Mouse (Mus musculus) neural tube, embryonic 14.5 days (tissue): ENCODE data around the gene Ylpm1. TPM values are rescaled to one million over a fixed set of nuclear protein-coding genes. Genes with fewer than 3 reads are reported as not detected.
A peak's percentile ranks its signal among the peaks of the same experiment; 100 is the strongest.

ENCODE experiments used
- ATAC-seq: fragments of 200-750 bp; cut with Nextera tagmentation; 2 replicates; pipeline ENCODE4 v1.8.0; 2017; ENCODE audit warnings: low read depth, mild to moderate bottlenecking, moderate TSS enrichment, moderate library complexity
- H3K27ac ChIP-seq: fragments of 300-500 bp; sonication (generic); 2 replicates; pipeline ENCODE4 v1.5.1; 2014; ENCODE audit warnings: low read depth, mild to moderate bottlenecking, control low read depth, low read length, moderate library complexity, mixed read lengths
- H3K27me3 ChIP-seq: fragments of 300-500 bp; sonication (generic); 2 replicates; pipeline ENCODE4 v1.6.1; 2014; ENCODE audit warnings: low read length; ENCODE audit not compliant: control insufficient read depth, insufficient read depth
- H3K36me3 ChIP-seq: fragments of 300-500 bp; sonication (generic); 2 replicates; pipeline ENCODE4 v1.6.1; 2014; ENCODE audit warnings: low read length, mixed read lengths; ENCODE audit not compliant: control insufficient read depth, insufficient read depth
- H3K4me1 ChIP-seq: fragments of 300-500 bp; sonication (generic); 2 replicates; pipeline ENCODE4 v1.6.1; 2014; ENCODE audit warnings: low read length; ENCODE audit not compliant: control insufficient read depth, insufficient read depth
- H3K4me2 ChIP-seq: fragments of 300-500 bp; sonication (generic); 2 replicates; pipeline ENCODE4 v1.6.1; 2014; ENCODE audit warnings: mild to moderate bottlenecking, low read depth, low read length, control low read depth
- H3K4me3 ChIP-seq: fragments of 300-500 bp; sonication (generic); 2 replicates; pipeline ENCODE4 v1.5.1; 2014; ENCODE audit warnings: low read depth, low read length, control low read depth, mixed read lengths
- H3K9ac ChIP-seq: fragments of 300-500 bp; sonication (generic); replicated peaks from 2 replicates; pipeline ENCODE4 v1.6.1; 2014; ENCODE audit warnings: low read depth, mild to moderate bottlenecking, control low read depth, low read length, mixed read lengths
- H3K9me3 ChIP-seq: fragments of 300-500 bp; sonication (generic); 2 replicates; pipeline ENCODE4 v1.6.1; 2016; ENCODE audit warnings: low read length; ENCODE audit not compliant: control insufficient read depth
- WGBS: fragments of 180-500 bp; shearing (Covaris S2); extraction: QIAGEN DNeasy Blood & Tissue Kit; methylation state at CpG from one replicate; pipeline ENCODE4 v1.1.7; 2014; 5-methylcytosine and 5-hydroxymethylcytosine counted together
- polyA plus RNA-seq: library from polyadenylated mRNA; unstranded; fragments of >200 nt; fragmentation: Nextera tagmentation; extraction: Ambion mirVana; gene quantifications from 2 replicates; pipeline ENCODE4 v1.2.1, GENCODE M21; 2014

The Ylpm1 gene
- polyA plus RNA-seq, 1 experiment from 2014 or later: 54.7 TPM

DNA sequence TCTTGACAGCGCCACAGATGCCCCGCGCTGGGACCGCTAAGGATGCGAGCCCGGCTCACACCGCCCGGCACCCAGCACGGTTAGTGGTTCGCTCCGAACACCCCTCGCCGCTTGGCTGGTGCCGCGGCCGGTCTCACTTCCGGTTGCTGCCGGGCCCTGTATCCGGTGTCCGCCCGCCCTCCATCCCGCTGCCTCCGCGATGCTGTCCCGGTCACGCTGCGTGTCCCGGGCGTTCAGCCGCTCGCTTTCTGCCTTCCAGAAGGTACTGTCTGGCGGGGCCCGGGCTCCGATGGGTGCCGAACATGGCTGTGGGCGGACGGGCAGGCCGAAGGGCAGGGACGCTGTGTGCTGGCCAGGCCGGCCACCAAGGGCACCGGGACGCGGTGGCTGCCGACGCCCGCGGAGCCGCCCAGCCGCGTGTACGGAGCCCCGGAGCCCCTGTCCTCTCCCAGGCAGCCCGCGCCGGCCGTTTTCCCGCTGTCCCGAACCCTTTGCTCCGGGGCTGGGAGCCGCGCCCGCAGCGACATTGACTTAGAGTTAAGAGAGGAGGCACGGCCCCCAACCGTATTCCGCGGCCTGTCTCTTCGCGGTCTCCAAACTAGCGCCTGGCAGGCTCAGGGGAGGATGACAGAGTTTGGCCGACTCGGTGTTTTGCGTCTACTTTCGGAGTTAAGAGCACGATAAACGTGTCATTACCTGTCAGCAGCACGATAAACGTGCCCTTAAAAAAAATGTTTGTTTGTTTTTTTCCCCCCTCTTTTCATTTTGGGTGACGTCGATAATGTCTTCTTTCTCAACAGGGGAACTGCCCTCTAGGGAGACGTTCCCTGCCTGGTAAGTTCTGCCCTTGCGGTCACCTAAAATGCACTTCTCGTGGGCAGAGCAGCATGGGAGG is 114.8 kb downstream of the Ylpm1 start, which contains the start of the genes Prox2 and Dlst:
Gene Prox2, minus strand, starts transcription at position 62 of the 895 bp plus-strand sequence.
Gene Dlst, plus strand, starts transcription at position 136 of the 895 bp plus-strand sequence.
- peak within 1 kb of the TSS; percentile 94 for H3K9ac ChIP-seq
- ATAC-seq: peak; percentile 98
- peak within 1 kb of the TSS; percentile 88 for H3K4me2 ChIP-seq
- 0 out of 2 replicates have a peak, but pooled peaks cover 6% of the 10 kb centered on the region for H3K36me3 ChIP-seq
- H3K4me1 ChIP-seq: peaks cover 20% of the 10 kb centered on the region
- H3K4me3 ChIP-seq: peak within 1 kb of the TSS; percentile 99
- peak within 1 kb of the TSS; percentile 82 for H3K27ac ChIP-seq
- no peaks in the 10 kb centered on the region for H3K9me3 ChIP-seq
- no peaks in the 10 kb centered on the region for H3K27me3 ChIP-seq
- WGBS: under 1% methylated on average over 80 of the region's 83 CpGs

DNA sequence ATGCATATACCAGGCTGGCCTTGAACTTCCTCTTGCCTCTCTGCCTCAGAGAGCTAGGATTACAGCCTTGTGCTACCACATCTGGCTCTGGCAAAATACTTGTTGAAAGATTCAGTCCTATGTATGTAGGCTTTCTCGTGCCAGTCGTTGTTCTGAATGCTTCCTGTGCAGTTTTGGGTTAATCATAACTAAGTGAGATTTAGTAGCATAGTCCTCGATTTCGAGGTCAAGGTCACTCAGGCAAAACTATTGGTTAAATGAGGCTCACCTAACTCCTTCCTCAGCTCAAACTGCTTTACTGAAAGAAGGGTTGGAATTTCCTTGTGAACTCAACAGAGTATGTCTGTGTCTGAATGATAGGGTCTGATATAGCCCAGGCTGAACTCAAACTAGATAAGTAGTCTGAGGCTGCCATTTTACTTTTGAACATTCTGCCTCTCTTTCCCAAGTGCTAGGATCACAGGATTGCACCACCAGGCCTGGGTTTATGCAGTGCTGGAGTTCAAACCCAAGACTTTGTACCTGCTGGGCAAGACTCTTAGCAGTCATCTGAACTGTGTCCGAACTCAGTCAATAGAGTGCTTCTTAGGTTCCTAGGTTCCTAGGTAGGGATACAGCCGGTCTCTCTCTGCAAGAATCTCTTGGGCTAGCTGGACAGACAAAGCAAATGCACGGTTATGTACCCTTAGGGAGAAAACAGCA is 116.6 kb downstream of the Ylpm1 start:
- no peaks in the 10 kb centered on the region for H3K27me3 ChIP-seq
- no peak overlapping the region for H3K4me2 ChIP-seq
- H3K9me3 ChIP-seq: no peaks in the 10 kb centered on the region
- peaks cover 20% of the 10 kb centered on the region for H3K4me1 ChIP-seq
- H3K4me3 ChIP-seq: no peak overlapping the region
- no peak for ATAC-seq
- 0 out of 2 replicates have a peak, but pooled peaks cover 6% of the 10 kb centered on the region for H3K36me3 ChIP-seq
- WGBS: 89% methylated on average over 7 of the region's 7 CpGs
- H3K9ac ChIP-seq: no peak overlapping the region
- no peak overlapping the region for H3K27ac ChIP-seq

DNA sequence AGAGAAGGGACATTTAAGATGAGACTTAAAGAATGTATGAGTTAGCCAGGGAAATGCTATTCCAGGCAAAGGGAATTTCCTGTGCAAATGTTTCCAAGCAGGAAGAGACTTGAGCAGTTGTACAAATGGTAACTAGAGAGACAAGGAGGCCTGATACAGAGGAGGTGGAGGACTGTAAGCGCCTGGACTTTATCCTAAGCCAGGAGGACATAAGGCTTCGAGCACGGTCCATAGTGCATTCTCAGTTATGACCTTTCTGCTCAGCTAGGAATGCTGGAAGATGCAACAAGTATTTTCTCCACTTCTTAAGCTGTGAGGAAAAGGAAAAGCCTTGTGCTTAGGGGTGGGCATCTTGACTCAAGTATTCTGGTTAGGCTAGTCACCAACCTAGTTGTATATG is 117.2 kb downstream of the Ylpm1 start:
- no peak overlapping the region for H3K4me3 ChIP-seq
- H3K36me3 ChIP-seq: peaks cover 7% of the 10 kb centered on the region; the same call in 1 of the 2 replicates
- H3K9ac ChIP-seq: no peak overlapping the region
- H3K9me3 ChIP-seq: no peaks in the 10 kb centered on the region
- WGBS: 92% methylated on average over 3 of the region's 3 CpGs
- H3K4me1 ChIP-seq: peaks cover 20% of the 10 kb centered on the region
- no peak for ATAC-seq
- no peak overlapping the region for H3K4me2 ChIP-seq
- H3K27ac ChIP-seq: no peak overlapping the region
- H3K27me3 ChIP-seq: no peaks in the 10 kb centered on the region

DNA sequence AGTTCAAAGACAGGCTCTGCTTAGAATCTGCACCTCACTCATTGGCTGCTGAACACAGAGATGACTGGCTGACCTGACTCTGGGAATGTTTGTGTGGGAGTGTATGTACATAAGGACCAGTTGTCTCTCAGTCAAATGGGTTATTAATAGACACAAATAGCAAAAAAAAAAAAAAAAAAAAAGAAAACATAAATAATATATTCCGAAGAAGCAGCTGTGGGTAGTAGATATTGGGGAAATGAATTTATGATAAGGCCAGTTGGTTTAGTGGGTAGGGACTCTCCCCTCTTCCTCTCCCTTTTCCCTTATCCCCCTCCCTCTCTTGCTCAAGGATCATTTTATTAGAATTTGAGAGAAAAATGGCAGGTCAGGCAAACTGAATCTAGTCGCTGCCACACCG is 117.8 kb downstream of the Ylpm1 start:
- Histone ChIP-seq H3K4me3 (no peak overlapping the region), H3K27ac (no peak overlapping the region), H3K36me3 (peaks cover 13% of the 10 kb centered on the region), H3K9ac (no peak overlapping the region), H3K9me3 (no peaks in the 10 kb centered on the region), H3K4me1 (peaks cover 20% of the 10 kb centered on the region), H3K4me2 (no peak overlapping the region), H3K27me3 (no peaks in the 10 kb centered on the region)
- ATAC-seq: no peak
- 91% methylated on average over 3 of the region's 3 CpGs for WGBS

DNA sequence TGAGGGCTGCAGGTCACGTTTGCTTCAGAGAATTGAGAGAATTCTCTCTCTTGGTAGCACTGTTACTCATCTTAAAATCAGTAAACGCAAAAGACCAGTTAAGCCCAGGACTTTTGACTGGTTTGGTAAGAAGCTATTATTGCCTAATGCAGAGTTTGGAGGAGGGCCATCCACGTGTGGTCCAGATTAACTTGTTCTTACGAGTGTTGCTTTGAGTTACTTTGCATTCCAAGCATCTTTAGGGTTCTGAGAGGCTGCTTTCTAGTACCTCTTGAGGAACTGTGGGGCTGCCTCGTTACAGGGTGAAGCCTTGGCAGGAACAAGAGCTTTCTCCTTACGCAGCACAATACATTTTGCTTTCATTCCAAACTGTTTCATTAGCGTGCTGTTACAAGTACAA is 119.6 kb downstream of the Ylpm1 start:
- peaks cover 28% of the 10 kb centered on the region for H3K36me3 ChIP-seq
- no peak for ATAC-seq
- no peak overlapping the region for H3K9ac ChIP-seq
- H3K4me2 ChIP-seq: no peak overlapping the region
- no peaks in the 10 kb centered on the region for H3K27me3 ChIP-seq
- no peaks in the 10 kb centered on the region for H3K9me3 ChIP-seq
- 89% methylated on average over 7 of the region's 7 CpGs for WGBS
- no peak overlapping the region for H3K4me3 ChIP-seq
- peaks cover 14% of the 10 kb centered on the region for H3K4me1 ChIP-seq
- H3K27ac ChIP-seq: no peak overlapping the region

Other genes starting within 250 kb of the Ylpm1 start
- 46.8 and 57.8 TPM in 2 replicates for gene Npc2, start 223.2 kb upstream of the Ylpm1 start, polyA plus RNA-seq
- 137 and 146 TPM in 2 replicates for gene Isca2, start 223.1 kb upstream of the Ylpm1 start, polyA plus RNA-seq
- gene Ltbp2, start 119.8 kb upstream of the Ylpm1 start, polyA plus RNA-seq: 0.15 and 0.17 TPM in 2 replicates
- 78.5 and 94.1 TPM in 2 replicates for gene Fcf1, start 25.4 kb upstream of the Ylpm1 start, polyA plus RNA-seq
- 40.4 and 46.0 TPM in 2 replicates for gene Arel1, start 25.4 kb upstream of the Ylpm1 start, polyA plus RNA-seq
- 1.0 and 1.9 TPM in 2 replicates for gene Prox2, start 114.4 kb downstream of the Ylpm1 start, polyA plus RNA-seq
- gene Dlst, start 114.5 kb downstream of the Ylpm1 start, polyA plus RNA-seq: 103 and 121 TPM in 2 replicates
- gene Rps6kl1, start 154.9 kb downstream of the Ylpm1 start, polyA plus RNA-seq: 22.1 and 28.3 TPM in 2 replicates
- gene Pgf, start 181.5 kb downstream of the Ylpm1 start, polyA plus RNA-seq: 7.9 and 8.9 TPM in 2 replicates
- gene Eif2b2, start 223.2 kb downstream of the Ylpm1 start, polyA plus RNA-seq: 76.8 and 76.9 TPM in 2 replicates